Mouse (Mus musculus): ENCODE measurements at regions not wholly inside any gene's neighbourhood (a gene's known extent, or its start where the extent isn't known, plus 50 kb on each side); places are given as distances from the start of the nearest gene placed in this dataset.

DNA sequence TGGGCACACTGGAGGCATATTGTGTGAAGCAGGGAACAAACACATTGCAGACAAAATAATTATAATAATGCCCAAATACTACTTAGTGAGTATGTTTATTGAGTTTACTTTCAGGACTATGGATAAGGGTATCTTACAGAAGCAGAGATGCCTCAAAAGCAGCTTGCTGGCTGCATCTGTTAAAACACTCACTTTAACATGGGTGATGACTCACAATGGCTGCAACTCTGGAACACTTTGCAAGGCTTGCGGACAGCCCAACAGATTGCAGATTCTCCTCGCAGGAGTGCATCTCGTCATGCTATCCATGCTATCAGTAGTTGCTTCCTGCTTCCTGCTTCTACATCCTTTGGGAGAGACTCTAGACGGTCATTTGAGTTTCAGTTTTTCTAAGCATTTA, 373.2 kb upstream of the Arpp21 start:
- ATAC-seq (ENCODE audit: poor library complexity, severe bottlenecking), result no peak

DNA sequence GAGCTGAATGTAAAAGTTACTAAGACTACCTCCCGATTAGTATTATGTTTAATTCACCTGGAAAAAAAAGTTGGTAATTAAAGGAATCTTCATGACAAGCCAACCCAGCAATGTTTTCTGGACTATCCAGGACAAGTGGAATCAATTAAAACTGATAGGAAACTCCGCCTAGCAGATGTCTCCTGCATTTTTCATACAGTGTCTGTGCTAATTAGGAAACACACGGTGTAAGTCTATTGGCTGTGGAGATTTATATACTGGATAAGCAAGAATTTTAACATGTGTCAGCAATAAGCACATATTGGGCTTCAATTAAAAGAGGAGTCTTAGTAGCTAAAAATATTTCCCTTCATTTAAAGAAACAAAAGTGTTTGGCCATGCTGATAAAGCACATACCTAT, 371.5 kb upstream of the Arpp21 start:
- no peak for ATAC-seq (ENCODE audit: poor library complexity, severe bottlenecking)

DNA sequence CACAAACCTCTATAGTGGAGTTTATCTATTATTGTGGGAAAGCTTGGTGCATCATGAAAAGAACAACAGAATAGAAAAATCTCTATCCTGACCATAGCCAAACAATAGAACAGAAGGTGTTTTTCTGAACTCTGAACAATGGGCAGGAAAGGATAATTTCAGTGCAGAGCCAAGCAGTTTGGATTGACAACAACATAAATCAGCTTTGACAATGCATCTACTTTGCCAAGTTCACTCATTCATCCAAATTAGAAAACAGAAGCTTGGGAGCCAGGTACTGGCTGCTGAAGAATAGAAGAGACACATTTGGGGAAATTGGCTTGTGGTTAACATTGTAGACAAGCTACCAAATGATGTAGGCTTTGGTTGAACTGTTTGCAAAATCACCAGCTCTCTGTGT, 360.0 kb upstream of the Arpp21 start:
- no peak for ATAC-seq (ENCODE audit: poor library complexity, severe bottlenecking)

DNA sequence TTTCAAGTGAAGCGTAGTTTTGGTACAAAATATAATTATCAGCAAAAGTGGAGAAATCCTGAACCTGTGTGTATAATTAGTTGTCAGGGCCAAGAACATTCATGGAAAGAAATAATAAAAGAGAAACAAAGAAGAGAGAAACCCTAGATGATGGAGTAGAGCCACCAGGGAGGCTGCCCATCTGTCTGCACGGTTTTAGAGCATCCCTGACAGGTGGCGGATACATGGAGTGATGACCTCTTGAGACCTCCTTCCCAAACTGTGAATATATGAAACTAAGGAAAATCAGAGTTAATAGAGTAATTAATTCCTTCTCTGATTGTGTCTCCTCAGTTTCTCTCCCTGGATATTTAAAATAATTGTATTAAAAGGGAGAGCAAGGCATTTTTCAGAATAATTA, 354.5 kb upstream of the Arpp21 start:
- no peak for ATAC-seq (ENCODE audit: poor library complexity, severe bottlenecking)

DNA sequence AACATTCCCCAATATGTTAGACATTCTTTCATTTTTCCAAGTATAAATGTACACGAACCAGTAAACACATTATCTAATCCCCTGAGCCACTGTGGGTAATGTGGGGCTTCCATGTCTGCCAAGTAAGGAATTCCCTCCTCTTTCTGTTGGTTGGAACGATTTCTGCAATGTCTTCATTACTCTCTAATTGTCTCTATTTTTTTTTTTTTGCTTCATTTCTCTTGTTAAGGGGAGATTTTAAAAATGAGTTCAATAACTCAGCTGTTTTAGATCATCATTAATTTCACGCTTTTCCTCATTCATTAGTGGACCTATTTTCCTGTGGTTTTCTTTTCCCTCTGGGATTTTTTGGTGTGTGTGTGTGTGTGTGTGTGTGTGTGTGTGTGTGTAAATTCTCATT, 337.6 kb upstream of the Arpp21 start:
- no peak for ATAC-seq (ENCODE audit: poor library complexity, severe bottlenecking)

DNA sequence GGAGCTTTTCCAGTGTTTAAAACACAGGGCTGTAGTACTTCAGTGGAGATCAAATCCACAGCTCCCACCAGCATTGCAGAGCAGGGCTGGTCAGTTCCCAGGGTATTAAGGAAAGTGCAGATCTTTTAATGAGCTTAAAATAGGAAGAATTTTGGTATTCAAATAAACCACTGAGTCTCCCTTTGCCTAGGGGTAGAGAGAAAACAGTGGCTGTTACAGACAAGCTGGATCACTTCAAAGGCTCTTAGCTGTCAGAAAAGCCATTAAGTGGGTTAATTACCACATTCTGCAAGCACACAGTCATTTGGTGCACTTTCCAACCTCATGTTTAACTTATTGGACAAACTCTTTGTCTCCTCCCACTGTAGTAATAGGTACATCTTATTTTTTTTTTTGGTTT, 325.6 kb upstream of the Arpp21 start:
- ATAC-seq (ENCODE audit: poor library complexity, severe bottlenecking), result no peak

DNA sequence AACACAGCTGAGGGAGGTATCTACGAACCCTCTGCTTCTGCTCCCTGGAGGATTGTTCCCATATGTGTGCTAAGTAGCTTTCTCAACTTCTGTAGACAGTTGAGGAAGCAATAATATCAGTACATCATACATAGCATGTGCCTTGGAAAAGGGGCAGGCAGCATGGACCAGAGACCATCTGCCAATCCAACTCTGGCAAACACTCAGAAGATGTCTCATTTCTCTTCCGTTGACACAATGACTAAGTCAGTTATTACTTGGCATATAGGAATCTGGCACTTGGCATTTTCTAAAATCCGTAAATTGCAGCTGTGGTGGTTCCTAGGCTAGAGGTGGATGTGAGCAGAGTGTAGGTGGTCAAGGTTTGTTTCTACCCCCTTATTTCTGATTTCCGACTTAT, 324.5 kb upstream of the Arpp21 start:
- ATAC-seq (ENCODE audit: poor library complexity, severe bottlenecking), result no peak

DNA sequence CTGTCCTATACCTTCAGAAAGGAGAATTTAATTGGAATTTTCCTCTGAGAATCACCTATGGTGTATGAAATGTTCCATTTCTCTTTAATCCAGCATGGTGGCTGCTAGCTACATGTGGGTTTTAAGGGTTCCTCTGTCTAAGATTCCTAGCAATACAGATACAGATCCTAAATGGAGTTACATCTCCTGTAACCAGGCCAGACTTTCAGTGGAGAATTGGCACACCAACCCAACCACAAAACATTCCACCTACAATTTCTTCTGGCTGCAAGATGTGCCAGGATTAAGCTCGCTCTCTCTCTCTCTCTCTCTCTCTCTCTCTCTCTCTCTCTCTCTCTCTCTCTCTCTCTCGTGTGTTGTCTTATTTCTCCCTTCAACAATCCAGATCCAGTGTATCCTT, 302.2 kb upstream of the Arpp21 start:
- ATAC-seq (ENCODE audit: poor library complexity, severe bottlenecking), result no peak

DNA sequence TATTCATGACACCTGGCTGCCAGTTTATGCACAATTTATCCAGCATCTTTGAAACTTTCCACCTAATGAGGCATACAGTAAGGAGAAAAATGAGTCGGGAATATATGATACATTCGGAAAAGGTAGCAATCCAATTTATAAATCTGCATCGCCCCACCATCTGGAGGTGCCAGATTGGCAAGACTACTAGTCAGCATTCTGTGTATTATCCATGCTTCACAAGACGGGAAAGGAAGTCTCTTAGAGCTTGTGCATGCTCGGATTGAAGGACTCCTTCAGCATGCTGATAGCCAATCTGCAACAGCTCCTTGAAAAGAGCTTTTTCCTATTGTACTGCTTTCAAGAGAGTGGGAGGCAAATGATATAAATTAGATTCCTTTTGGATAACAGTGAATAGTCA, 289.6 kb upstream of the Arpp21 start:
- ATAC-seq (ENCODE audit: poor library complexity, severe bottlenecking), result no peak

DNA sequence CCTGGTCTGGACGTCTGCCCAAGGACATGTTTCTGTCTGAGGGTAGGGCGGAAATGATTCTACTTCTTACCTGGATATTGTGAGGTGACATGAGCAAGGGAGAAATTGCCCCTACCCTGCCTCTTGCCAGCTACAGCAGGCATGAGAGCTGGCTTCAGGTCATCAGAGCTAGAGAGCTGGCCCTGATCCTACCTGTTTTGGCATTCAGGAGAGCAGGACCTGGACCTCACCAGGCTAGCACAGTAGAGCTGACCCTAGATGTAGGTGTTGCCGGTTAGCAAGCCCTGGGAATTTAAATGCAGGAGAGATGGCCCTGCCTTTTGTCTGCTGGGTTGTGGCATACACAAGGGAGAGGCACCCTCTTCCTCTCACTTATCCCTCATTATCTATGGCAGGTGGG, 287.5 kb upstream of the Arpp21 start:
- no peak for ATAC-seq (ENCODE audit: poor library complexity, severe bottlenecking)

DNA sequence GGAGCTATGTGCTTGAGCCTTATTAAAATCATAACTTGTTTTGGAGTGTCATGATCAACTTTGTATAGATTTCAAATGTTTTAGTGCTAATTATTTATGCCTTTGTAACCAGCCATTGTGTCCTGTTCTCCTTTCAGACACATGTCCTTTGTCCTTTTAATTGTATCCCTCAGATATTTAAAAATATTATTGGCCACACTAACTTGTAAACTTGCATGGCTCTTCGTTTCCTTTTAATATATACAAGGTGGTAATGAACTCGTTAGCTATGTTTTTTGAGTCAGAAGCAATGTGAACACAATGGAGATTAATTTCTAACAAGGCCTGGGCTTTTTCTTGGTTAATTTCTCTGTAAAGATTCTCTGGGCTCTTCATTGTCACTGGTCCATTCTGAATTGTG, 275.0 kb upstream of the Arpp21 start:
- no peak for ATAC-seq (ENCODE audit: poor library complexity, severe bottlenecking)

DNA sequence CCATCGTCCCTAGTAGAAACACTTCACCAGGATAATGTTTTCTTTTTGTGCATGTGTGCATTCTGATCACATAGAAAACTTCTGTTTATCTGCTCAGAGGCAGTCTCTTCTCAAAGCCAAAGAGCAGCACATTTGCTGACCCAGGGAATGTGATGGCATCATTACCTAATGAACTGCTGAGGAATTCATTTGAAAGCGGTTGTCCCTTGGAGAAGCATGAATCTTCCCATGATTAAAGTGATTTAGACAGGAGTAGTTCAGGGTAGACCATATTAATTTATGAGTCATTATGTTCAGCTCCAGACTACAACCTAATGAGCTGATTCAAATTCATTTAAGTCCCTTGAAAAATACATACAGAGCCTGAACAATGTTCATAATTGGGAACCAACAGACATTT, 271.1 kb upstream of the Arpp21 start:
- no peak for ATAC-seq (ENCODE audit: poor library complexity, severe bottlenecking)

DNA sequence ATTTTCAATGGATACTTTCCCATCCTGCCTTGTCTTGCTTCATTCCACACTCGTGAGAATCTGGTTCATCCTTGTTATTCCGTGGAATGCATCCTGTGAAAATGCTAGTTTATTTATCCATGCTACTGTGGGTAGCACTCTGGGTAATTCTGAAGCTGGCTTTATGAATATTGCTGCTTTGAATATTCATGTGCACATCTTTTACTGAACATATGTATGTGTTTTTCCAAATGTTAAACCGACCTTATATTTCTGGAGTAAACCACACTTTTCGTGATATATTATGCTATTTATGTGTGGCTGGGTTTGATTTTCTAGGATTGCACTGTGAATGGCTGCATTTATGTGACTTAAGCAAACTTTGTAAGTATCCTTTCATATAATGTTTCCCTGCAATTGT, 262.9 kb upstream of the Arpp21 start:
- no peak for ATAC-seq (ENCODE audit: poor library complexity, severe bottlenecking)

DNA sequence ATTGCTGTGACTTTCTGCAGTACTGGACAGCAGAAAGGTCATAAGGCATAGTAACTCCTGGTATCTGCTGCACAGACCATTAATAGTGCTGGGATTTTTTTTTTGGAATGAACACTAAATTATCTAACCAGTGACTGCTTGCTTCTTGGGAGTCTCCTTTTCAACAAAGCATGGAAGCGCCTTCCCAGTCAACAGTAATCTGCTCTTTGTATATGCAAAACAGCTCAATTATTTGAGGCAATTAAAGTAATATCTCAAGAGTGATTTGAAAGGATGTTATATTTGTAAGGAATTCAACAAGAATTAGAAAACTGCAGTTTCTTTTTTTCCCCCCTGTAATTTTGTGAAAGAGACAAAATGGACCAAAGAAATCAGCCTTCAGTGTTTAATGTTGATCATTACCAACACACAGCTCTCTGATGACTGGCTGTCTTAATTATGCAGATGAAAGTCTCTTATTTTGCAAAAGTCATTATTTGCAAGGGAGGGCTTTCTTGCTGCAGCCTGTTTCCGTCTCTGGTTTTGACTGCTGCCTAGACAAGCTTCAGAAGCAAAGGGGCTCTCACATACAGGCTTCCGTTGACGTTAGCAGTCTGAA, 260.3 kb upstream of the Arpp21 start:
- ATAC-seq (ENCODE audit: poor library complexity, severe bottlenecking), result no peak

DNA sequence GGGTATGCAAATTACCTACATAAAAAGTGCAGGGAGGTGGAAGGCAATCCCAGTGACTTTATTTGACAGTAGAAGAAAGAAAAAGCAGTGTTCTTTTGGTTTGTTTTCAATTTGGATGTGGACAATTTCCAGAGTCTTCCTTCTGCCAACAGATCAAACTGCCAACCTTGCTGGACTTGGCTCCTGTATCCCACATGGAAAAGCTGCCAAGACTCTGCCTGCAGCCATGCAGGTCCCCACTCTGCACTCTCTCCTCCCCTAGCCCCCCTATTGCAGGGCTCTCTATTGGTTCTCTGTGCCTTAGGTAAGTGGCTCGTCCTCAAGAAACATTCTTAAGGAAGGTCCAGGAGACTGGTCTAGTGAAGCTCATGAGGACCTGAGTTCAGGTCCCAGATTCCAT, 255.2 kb upstream of the Arpp21 start:
- no peak for ATAC-seq (ENCODE audit: poor library complexity, severe bottlenecking)

DNA sequence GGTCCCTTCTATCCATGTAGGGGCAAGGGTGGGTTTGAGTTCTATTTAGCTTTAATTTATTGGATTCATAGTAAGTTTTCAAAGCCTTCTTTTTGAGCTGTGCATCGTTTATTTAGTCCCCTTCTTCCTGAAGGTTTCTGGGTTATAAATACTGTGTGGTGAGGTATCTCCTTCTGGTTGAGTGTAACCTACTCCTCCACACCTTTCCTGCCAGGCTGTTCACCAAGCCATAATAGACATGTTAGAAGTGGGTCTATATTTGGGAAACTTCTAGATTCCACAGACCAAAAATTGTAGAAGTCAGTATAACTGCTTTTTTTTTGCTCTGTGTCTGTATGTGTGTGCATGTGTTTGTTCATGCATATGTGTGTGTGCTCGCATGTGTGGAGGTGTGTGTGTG, 240.9 kb upstream of the Arpp21 start:
- no peak for ATAC-seq (ENCODE audit: poor library complexity, severe bottlenecking)

DNA sequence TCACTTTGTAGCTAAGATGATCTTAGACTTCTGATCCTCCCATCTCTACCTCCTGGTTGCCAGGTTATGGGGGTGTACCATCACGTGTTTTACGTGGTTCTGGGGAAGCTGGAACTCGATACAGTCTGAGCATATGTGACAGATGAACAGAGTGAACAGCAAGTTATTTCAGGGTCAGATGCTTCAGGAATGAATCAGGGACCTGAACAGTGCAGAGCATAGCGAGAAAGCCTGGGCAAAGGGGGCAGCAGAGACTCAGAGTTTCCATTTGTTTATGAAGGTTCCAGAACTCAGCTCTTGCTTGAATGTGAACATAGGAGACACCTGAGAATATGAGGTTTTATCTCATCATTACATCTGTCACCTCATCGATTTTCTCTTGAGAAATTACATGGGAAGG, 221.9 kb upstream of the Arpp21 start:
- no peak for ATAC-seq (ENCODE audit: poor library complexity, severe bottlenecking)

DNA sequence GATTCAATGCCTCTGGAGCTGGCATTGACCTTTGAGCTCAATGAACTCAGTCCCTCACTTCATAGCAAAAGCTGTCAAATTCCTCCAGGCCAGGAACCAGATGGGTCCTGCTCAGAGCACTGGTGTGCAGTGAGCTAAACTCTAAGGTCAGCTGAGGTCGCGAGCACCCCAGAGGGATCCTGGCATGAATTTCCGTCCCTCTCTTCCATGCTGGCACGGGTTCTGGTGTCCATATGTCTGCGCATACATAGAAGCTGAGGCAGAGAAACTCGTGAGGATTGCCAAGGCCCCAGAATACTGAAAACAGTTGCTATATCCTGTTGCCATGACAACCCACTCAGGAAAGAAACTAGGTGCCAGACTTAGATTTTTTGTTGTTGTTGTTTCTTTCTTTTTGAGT, 219.0 kb upstream of the Arpp21 start:
- no peak for ATAC-seq (ENCODE audit: poor library complexity, severe bottlenecking)

DNA sequence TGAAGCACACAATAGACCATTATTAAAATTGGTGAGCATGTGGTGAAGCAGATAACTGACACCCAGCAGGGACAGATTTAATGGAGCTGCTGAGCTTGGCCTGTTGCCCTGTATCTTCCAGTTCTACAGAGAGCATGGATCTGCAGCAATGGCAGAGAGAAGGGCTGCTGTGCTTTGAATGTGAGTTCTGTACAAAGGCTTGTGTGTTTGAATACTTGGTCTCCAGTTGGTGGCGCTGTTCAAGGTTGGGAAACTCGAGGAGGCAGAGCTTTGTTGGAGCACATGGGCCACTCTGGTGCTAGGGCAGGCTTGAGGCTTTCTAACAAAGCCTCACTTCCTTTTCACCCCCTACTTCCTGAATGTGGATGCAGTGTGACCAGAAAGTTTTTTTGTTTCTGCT, 211.8 kb upstream of the Arpp21 start:
- ATAC-seq (ENCODE audit: poor library complexity, severe bottlenecking), result peak; percentile 43; the same call in 1 of the 2 replicates

DNA sequence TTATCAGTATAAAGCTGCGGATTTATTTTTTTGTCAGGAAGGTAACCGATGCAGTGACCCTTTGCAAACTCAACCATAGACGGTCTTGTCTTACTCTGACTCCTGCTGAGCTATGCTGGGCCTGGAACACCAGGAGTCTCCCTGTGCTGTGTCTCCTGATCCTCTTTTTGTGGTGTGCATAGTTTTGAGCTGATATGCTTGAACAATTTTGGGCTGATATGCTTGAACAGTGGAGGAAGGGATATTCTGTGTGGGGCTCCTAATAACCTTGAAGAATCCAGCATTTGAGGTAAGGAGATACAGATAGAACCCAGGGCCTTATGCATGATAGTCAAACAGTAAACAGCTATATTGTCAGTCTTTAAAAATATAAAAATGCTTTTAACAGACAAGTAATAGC, 211.2 kb upstream of the Arpp21 start:
- ATAC-seq (ENCODE audit: poor library complexity, severe bottlenecking), result no peak

DNA sequence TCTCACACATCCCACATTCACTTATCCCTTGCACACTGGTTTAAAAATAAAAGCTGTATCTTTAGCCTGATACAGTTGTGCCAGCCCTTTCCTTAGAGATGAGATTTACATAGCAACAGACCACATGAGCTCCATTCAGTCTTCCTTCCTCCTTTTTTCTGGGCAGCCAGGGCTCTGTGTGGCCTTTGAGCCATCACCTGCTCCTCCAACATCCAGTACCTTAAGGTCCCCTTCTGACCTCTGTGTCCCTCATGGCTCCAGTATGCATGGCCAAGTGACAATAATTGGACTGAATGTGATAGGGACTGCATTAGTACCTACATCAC, 210.3 kb upstream of the Arpp21 start:
- ATAC-seq (ENCODE audit: poor library complexity, severe bottlenecking), result no peak

DNA sequence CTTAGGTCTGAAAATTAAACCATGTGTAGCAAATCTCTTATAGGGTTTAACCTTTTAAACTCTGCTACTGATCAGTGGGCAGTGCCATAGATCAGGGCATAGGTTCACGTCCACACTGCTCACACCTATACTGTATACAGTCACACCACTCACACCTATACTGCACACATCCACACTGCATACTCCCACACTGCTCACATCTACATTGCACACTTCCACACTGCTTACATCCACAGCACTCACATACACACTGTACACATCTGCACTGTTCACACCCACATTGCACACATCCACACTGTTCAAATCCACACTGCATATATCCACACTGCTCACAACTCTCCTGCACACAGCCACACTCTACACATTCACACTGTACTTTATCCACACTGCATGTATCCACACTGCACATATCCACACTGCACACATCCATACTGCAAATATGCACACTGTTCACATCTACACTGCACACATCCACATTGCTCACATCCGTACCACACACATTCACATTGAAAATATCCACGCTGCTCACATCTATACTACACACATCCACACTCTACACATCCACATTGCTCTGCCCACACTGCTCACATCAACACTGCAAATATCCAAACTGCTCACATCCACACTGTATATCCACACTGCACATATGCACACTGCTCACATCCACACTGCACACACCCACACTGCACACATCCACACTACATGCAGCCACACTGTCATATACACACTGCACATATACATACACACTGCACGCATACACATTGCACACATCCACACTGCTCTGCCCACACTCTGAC, 209.7 kb upstream of the Arpp21 start:
- ATAC-seq (ENCODE audit: poor library complexity, severe bottlenecking), result peak; percentile 41

DNA sequence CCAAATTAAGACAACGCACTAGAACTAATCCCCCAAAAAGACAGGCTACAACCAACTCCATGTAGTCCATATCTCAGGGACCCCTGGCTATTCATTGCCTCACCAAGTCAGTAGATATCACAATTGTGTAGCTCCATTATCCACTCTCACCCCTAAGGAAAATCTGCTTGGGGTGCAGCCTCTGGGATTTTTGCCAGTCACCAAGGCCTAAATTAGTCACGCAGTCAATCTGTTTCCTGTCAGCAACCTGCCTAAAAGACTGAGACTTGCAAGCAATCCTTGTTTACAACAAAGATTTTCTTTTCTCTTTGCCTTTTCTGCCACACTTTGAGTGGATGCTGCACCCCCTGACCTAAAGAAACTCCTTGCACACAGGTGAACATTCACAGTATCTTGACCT, 208.5 kb upstream of the Arpp21 start:
- ATAC-seq (ENCODE audit: poor library complexity, severe bottlenecking), result no peak
